Comparison of ENCODE assay signal across 9 mouse cellular contexts in the genomic region with DNA sequence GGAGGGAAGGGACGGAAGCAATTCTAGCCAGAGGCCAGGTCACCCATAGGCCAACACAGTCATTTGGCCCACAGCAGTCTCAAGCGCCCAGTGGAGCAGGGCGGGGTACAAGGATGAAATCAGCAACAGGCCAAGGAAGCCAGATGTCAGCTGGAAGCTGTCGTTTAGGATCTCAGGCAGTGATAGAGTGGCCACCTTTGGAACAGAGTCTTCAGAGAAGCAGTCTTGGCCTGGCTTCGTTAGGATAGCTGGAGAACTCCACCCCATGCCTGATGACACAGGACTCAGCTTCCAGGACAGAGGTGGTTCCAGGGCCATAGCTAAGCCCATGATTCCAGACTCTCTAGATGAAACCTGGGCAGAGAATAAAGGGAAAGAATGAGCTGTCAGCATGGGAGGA. TPM values are rescaled to one million over a fixed set of nuclear protein-coding genes. Genes with fewer than 3 reads are reported as not detected.
DNase-seq lines count a peak whose midpoint lies in the region; ATAC-seq lines count a peak whose summit lies in the region.
"Had no signal": no experiment of that assay in that cellular context is flagged by ENCODE, and none has a peak within 500 bp of the region (broad histone marks: within the 10 kb centered on the region; RNA-seq: fewer than 3 reads in every experiment).

No protein-coding gene starts in this region.

- H3K4me3 ChIP-seq in lung, embryonic 16.5 days (ENCODE audit: low read length) = no peak overlapping the region
- H3K4me3 ChIP-seq in kidney, embryonic 16.5 days (ENCODE audit: low read length) = no peak overlapping the region
- H3K4me3 ChIP-seq in stomach, embryonic 15.5 days (replicated peaks) = no peak overlapping the region
- no peak overlapping the region for H3K4me3 ChIP-seq in forebrain, embryonic 15.5 days
- H3K4me3 ChIP-seq: neural tube, embryonic 12.5 days had no signal

- no peak overlapping the region for H3K9ac ChIP-seq in lung, embryonic 16.5 days (ENCODE audit: low read length)
- peak overlapping the region; percentile 1; the same call in 1 of the 2 replicates for H3K9ac ChIP-seq in kidney, embryonic 16.5 days (replicated peaks; ENCODE audit: low read length)
- no peak overlapping the region for H3K9ac ChIP-seq in stomach, embryonic 15.5 days
- H3K9ac ChIP-seq in forebrain, embryonic 15.5 days (replicated peaks) = no peak overlapping the region
- H3K9ac ChIP-seq: neural tube, embryonic 12.5 days had no signal

- H3K4me1 ChIP-seq in lung, embryonic 16.5 days (replicated peaks; ENCODE audit: control insufficient read depth, insufficient read depth, low read length) = peaks cover 39% of the 10 kb centered on the region
- H3K4me1 ChIP-seq in kidney, embryonic 16.5 days (ENCODE audit: insufficient read depth, low read length) = peaks cover 62% of the 10 kb centered on the region
- peaks cover 53% of the 10 kb centered on the region for H3K4me1 ChIP-seq in stomach, embryonic 15.5 days
- H3K4me1 ChIP-seq in forebrain, embryonic 15.5 days = no peaks in the 10 kb centered on the region

- no peaks in the 10 kb centered on the region for H3K9me3 ChIP-seq in lung, embryonic 16.5 days (ENCODE audit: control insufficient read depth, low read length)
- no peaks in the 10 kb centered on the region for H3K9me3 ChIP-seq in kidney, embryonic 16.5 days (ENCODE audit: low read length)
- no peaks in the 10 kb centered on the region for H3K9me3 ChIP-seq in stomach, embryonic 15.5 days
- no peaks in the 10 kb centered on the region for H3K9me3 ChIP-seq in forebrain, embryonic 15.5 days
- H3K9me3 ChIP-seq: neural tube, embryonic 12.5 days had no signal

- H3K4me2 ChIP-seq in lung, embryonic 16.5 days (ENCODE audit: low read depth, low read length) = no peak overlapping the region
- no peak overlapping the region for H3K4me2 ChIP-seq in kidney, embryonic 16.5 days (replicated peaks; ENCODE audit: low read depth, low read length)
- H3K4me2 ChIP-seq in stomach, embryonic 15.5 days = no peak overlapping the region
- no peak overlapping the region for H3K4me2 ChIP-seq in forebrain, embryonic 15.5 days (replicated peaks)
- H3K4me2 ChIP-seq: neural tube, embryonic 12.5 days had no signal

- no peak for DNase-seq in lung, postnatal 14 days
- peak; percentile 81 for DNase-seq in gastrocnemius, postnatal 25 days
- no peak for DNase-seq in thymus, postnatal 36 days
- DNase-seq: thymus, postnatal 25 days had no signal

- peaks cover 10% of the 10 kb centered on the region for H3K36me3 ChIP-seq in lung, embryonic 16.5 days (ENCODE audit: control insufficient read depth, insufficient read depth, low read length)
- H3K36me3 ChIP-seq in kidney, embryonic 16.5 days (ENCODE audit: insufficient read depth, low read length) = peaks cover 20% of the 10 kb centered on the region
- peaks cover 10% of the 10 kb centered on the region; the same call in 1 of the 2 replicates for H3K36me3 ChIP-seq in stomach, embryonic 15.5 days
- peaks cover 29% of the 10 kb centered on the region for H3K36me3 ChIP-seq in forebrain, embryonic 15.5 days

- peak overlapping the region; percentile 94 for H3K27ac ChIP-seq in lung, embryonic 16.5 days (ENCODE audit: low read length)
- H3K27ac ChIP-seq in kidney, embryonic 16.5 days (ENCODE audit: low read length) = peak overlapping the region; percentile 94
- H3K27ac ChIP-seq in stomach, embryonic 15.5 days = peak overlapping the region; percentile 90
- H3K27ac ChIP-seq in forebrain, embryonic 15.5 days (replicated peaks) = no peak overlapping the region
- H3K27ac ChIP-seq: neural tube, embryonic 12.5 days had no signal

- ATAC-seq in lung, embryonic 16.5 days (ENCODE audit: low read depth) = no peak
- no peak for ATAC-seq in kidney, embryonic 16.5 days (ENCODE audit: low FRiP score, low TSS enrichment)
- no peak for ATAC-seq in stomach, embryonic 15.5 days (ENCODE audit: insufficient read depth, low FRiP score, low read depth)
- no peak for ATAC-seq in forebrain, embryonic 15.5 days (replicated peaks)

- no peaks in the 10 kb centered on the region for H3K27me3 ChIP-seq in lung, embryonic 16.5 days (ENCODE audit: control insufficient read depth, insufficient read depth, low read depth, low read length)
- no peaks in the 10 kb centered on the region for H3K27me3 ChIP-seq in kidney, embryonic 16.5 days (ENCODE audit: insufficient read depth, low read length)
- no peaks in the 10 kb centered on the region for H3K27me3 ChIP-seq in stomach, embryonic 15.5 days (replicated peaks)
- H3K27me3 ChIP-seq in forebrain, embryonic 15.5 days = no peaks in the 10 kb centered on the region
- H3K27me3 ChIP-seq: neural tube, embryonic 12.5 days had no signal

- 51% methylated on average over 5 of the region's 5 CpGs for WGBS in lung, embryonic 16.5 days
- 40% methylated on average over 5 of the region's 5 CpGs for WGBS in kidney, embryonic 16.5 days
- WGBS in stomach, embryonic 15.5 days = 55% methylated on average over 5 of the region's 5 CpGs
- 91% methylated on average over 5 of the region's 5 CpGs for WGBS in forebrain, embryonic 15.5 days

RNA-seq across cellular contexts. Expression of gene Hic1, which starts 28.9 kb away (rescaled TPM):
- 8.4 and 8.5 TPM in 2 replicates for polyA plus RNA-seq in lung, embryonic 16.5 days (2015; fragmentation: Nextera tagmentation; extraction: Ambion mirVana)
- 1 to 10 TPM; 5.7 to 5.9 TPM for total RNA-seq in gastrocnemius, postnatal 25 days (2021)
- 16.1 and 16.2 TPM in 2 replicates for polyA plus RNA-seq in kidney, embryonic 16.5 days (2015; fragmentation: Nextera tagmentation; extraction: Ambion mirVana)
- polyA plus RNA-seq in stomach, embryonic 15.5 days (2015; fragmentation: Nextera tagmentation; extraction: Ambion mirVana) = 25.3 and 28.0 TPM in 2 replicates
- polyA plus RNA-seq in forebrain, embryonic 15.5 days (2015; fragmentation: Nextera tagmentation; extraction: Ambion mirVana) = 2.1 and 2.2 TPM in 2 replicates

RNA-seq across cellular contexts. Expression of gene Ovca2, which starts 38.2 kb away (rescaled TPM):
- 24.0 and 24.2 TPM in 2 replicates for polyA plus RNA-seq in lung, embryonic 16.5 days (2015; fragmentation: Nextera tagmentation; extraction: Ambion mirVana)
- total RNA-seq in gastrocnemius, postnatal 25 days (2021) = 1 to 10 TPM; 2.8 to 3.3 TPM
- 26.1 and 26.9 TPM in 2 replicates for polyA plus RNA-seq in kidney, embryonic 16.5 days (2015; fragmentation: Nextera tagmentation; extraction: Ambion mirVana)
- polyA plus RNA-seq in stomach, embryonic 15.5 days (2015; fragmentation: Nextera tagmentation; extraction: Ambion mirVana) = 21.0 and 22.2 TPM in 2 replicates
- polyA plus RNA-seq in forebrain, embryonic 15.5 days (2015; fragmentation: Nextera tagmentation; extraction: Ambion mirVana) = 15.4 and 21.6 TPM in 2 replicates

RNA-seq across cellular contexts. Expression of gene Dph1, which starts 50.6 kb away (rescaled TPM):
- 17.1 and 17.9 TPM in 2 replicates for polyA plus RNA-seq in lung, embryonic 16.5 days (2015; fragmentation: Nextera tagmentation; extraction: Ambion mirVana)
- total RNA-seq in gastrocnemius, postnatal 25 days (2021) = 1 to 10 TPM; 5.6 to 5.8 TPM
- 28.2 and 28.4 TPM in 2 replicates for polyA plus RNA-seq in kidney, embryonic 16.5 days (2015; fragmentation: Nextera tagmentation; extraction: Ambion mirVana)
- 18.4 and 21.3 TPM in 2 replicates for polyA plus RNA-seq in stomach, embryonic 15.5 days (2015; fragmentation: Nextera tagmentation; extraction: Ambion mirVana)
- 14.8 and 16.2 TPM in 2 replicates for polyA plus RNA-seq in forebrain, embryonic 15.5 days (2015; fragmentation: Nextera tagmentation; extraction: Ambion mirVana)

RNA-seq across cellular contexts. Expression of gene Rtn4rl1, which starts 53.2 kb away (rescaled TPM):
- polyA plus RNA-seq in lung, embryonic 16.5 days (2015; fragmentation: Nextera tagmentation; extraction: Ambion mirVana) = 2.0 and 2.9 TPM in 2 replicates
- 1 to 10 TPM in 1 of 2 experiments, under 1 TPM in 1; 1.00 to 1.7 TPM for total RNA-seq in gastrocnemius, postnatal 25 days (2021)
- polyA plus RNA-seq in kidney, embryonic 16.5 days (2015; fragmentation: Nextera tagmentation; extraction: Ambion mirVana) = 3.8 and 5.0 TPM in 2 replicates
- polyA plus RNA-seq in stomach, embryonic 15.5 days (2015; fragmentation: Nextera tagmentation; extraction: Ambion mirVana) = 2.2 and 2.3 TPM in 2 replicates
- polyA plus RNA-seq in forebrain, embryonic 15.5 days (2015; fragmentation: Nextera tagmentation; extraction: Ambion mirVana) = 5.6 and 6.9 TPM in 2 replicates
